In the genomic region with DNA sequence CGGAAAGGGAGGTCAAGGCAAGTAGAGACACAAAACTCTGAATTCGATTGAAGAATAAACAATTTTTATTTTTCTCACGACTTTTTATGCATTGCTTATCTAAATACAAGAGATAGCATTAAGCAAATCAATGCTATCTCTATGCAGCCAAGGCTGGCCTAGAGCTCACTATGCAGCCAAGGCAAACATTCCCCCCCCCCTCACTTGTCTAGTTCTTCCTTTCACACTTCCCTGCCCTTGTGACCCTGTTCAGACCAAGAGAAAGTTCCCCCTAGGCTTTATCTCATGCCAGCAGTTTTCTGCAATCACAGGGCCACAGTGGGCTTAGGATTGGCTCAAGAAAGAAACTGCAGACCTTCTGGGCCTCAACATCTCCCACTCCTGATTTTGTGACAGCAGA, we compare ENCODE assay signal across 16 mouse cellular contexts.
"Had no signal": no experiment of that assay in that cellular context is flagged by ENCODE, and none has a peak within 500 bp of the region (broad histone marks: within the 10 kb centered on the region; RNA-seq: fewer than 3 reads in every experiment).

No protein-coding gene starts in this region.

- H3K9me3 ChIP-seq: neural tube, embryonic 13.5 days; neural tube, embryonic 15.5 days; stomach, embryonic 15.5 days had no signal

- H3K4me2 ChIP-seq: neural tube, embryonic 13.5 days; neural tube, embryonic 15.5 days; stomach, embryonic 15.5 days had no signal

- H3K4me1 ChIP-seq: neural tube, embryonic 13.5 days; neural tube, embryonic 15.5 days; stomach, embryonic 15.5 days had no signal

- H3K27ac ChIP-seq: neural tube, embryonic 13.5 days; neural tube, embryonic 15.5 days; stomach, embryonic 15.5 days; stomach, postnatal 0 days had no signal

- H3K27me3 ChIP-seq: neural tube, embryonic 13.5 days; neural tube, embryonic 15.5 days; stomach, embryonic 15.5 days had no signal

- DNase-seq: retina, postnatal 1 day; right cerebral cortex, adult 18-20 months; right cerebral cortex, postnatal 14 days; right cerebral cortex, postnatal 25 days; right cerebral cortex, postnatal 4 days; spleen, adult 18-20 months; thymus, adult 18-20 months; thymus, adult 2 months; thymus, postnatal 14 days; thymus, postnatal 25 days; thymus, postnatal 36 days; thymus, postnatal 4 days had no signal

- H3K36me3 ChIP-seq: neural tube, embryonic 13.5 days; neural tube, embryonic 15.5 days; stomach, embryonic 15.5 days had no signal

- H3K4me3 ChIP-seq: neural tube, embryonic 13.5 days; neural tube, embryonic 15.5 days; stomach, embryonic 15.5 days had no signal

- H3K9ac ChIP-seq: neural tube, embryonic 13.5 days; neural tube, embryonic 15.5 days; stomach, embryonic 15.5 days had no signal
